Mouse (Mus musculus): ENCODE data around the gene Gprc5a.

- TF ChIP-seq CTCF (conservative IDR thresholded peaks at IDR 0.05 in 1 of 2, IDR thresholded peaks at IDR 0.05 in 1 of 2; ENCODE audit: low read depth in 2 of 2, low read length in 2 of 2) (no peak), SMC3 (IDR thresholded peaks at IDR 0.05; ENCODE audit: low read depth, low read length) (no peak), HCFC1 (IDR thresholded peaks at IDR 0.05; ENCODE audit: low read depth, low read length) (no peak), ZNF384 (IDR thresholded peaks at IDR 0.05; ENCODE audit: low read depth, low read length) (no peak), ETS1 (conservative IDR thresholded peaks at IDR 0.05; ENCODE audit: low read depth, low read length) (no peak), POLR2A (IDR thresholded peaks at IDR 0.05; ENCODE audit: low read depth, low read length) (no peak), USF1 (IDR thresholded peaks at IDR 0.05; ENCODE audit: low read depth, low read length) (no peak), RCOR1 (conservative IDR thresholded peaks at IDR 0.05; ENCODE audit: low read depth, low read length) (no peak), TBP (conservative IDR thresholded peaks at IDR 0.05; ENCODE audit: low read depth, low read length) (no peak)
Observed at GRCm38 (mm10) chr6:135083991-135084502, 18.6 kb downstream of the Gprc5a start.
